Mouse (Mus musculus) stomach, postnatal 0 days (tissue): ENCODE measurements at regions not wholly inside any gene's neighbourhood (a gene's known extent, or its start where the extent isn't known, plus 50 kb on each side); places are given as distances from the start of the nearest gene placed in this dataset.

Experiments used
- CTCF ChIP-seq: IDR thresholded peaks from 2 replicates; pipeline ENCODE4 v1.5.1; 2016; ENCODE audit warnings: antibody characterized with exemption, low read depth, mild to moderate bottlenecking, moderate library complexity
- EP300 ChIP-seq: optimal IDR thresholded peaks from 2 replicates; pipeline ENCODE3; 2016; ENCODE audit warnings: antibody characterized with exemption

- TF ChIP-seq EP300 = no peak
- TF ChIP-seq CTCF = no peak
These were observed 74.6 kb upstream of the Cops8 start for GRCm38 (mm10) chr1:90527947-90528717.
